Mouse (Mus musculus) embryonic facial prominence, embryonic 13.5 days (tissue): ENCODE data around the gene Melk. TPM values are rescaled to one million over a fixed set of nuclear protein-coding genes. Genes with fewer than 3 reads are reported as not detected.

Source experiments
- ATAC-seq: fragments of 200-750 bp; cut with Nextera tagmentation; 2 replicates; pipeline ENCODE4 v1.8.0; 2017; ENCODE audit warnings: low read depth; ENCODE audit not compliant: insufficient number of reproducible peaks, insufficient read depth, low FRiP score, low TSS enrichment
- H3K27ac ChIP-seq: fragments of 300-500 bp; sonication (generic); 2 replicates; pipeline ENCODE4 v1.5.1; 2015; ENCODE audit warnings: moderate library complexity, mild to moderate bottlenecking, inconsistent platforms
- H3K27me3 ChIP-seq: fragments of 300-500 bp; sonication (generic); 2 replicates; pipeline ENCODE4 v1.6.1; 2015; ENCODE audit warnings: mild to moderate bottlenecking, inconsistent platforms
- H3K36me3 ChIP-seq: fragments of 300-500 bp; sonication (generic); 2 replicates; pipeline ENCODE4 v1.6.1; 2015; ENCODE audit warnings: mild to moderate bottlenecking, inconsistent platforms
- H3K4me1 ChIP-seq: fragments of 300-500 bp; sonication (generic); 2 replicates; pipeline ENCODE4 v1.6.1; 2015; ENCODE audit warnings: inconsistent platforms
- H3K4me2 ChIP-seq: fragments of 300-500 bp; sonication (generic); 2 replicates; pipeline ENCODE4 v1.6.1; 2015; ENCODE audit warnings: moderate library complexity, mild to moderate bottlenecking, inconsistent platforms
- H3K4me3 ChIP-seq: fragments of 300-500 bp; sonication (generic); 2 replicates; pipeline ENCODE4 v1.5.1; 2015; ENCODE audit warnings: mild to moderate bottlenecking, inconsistent platforms
- H3K9ac ChIP-seq: fragments of 300-500 bp; sonication (generic); 2 replicates; pipeline ENCODE4 v1.6.1; 2015; ENCODE audit warnings: mild to moderate bottlenecking, inconsistent platforms
- H3K9me3 ChIP-seq: fragments of 300-500 bp; sonication (generic); 2 replicates; pipeline ENCODE4 v1.6.1; 2016; ENCODE audit warnings: inconsistent platforms
- WGBS: fragments of 180-500 bp; shearing (Covaris S2); methylation state at CpG from one replicate; pipeline ENCODE4 v1.1.7; 2015; ENCODE audit warnings: mixed read lengths; 5-methylcytosine and 5-hydroxymethylcytosine counted together
- polyA plus RNA-seq: library from polyadenylated mRNA; unstranded; fragments of >200 nt; fragmentation: Nextera tagmentation; extraction: Ambion mirVana; gene quantifications from 2 replicates; pipeline ENCODE4 v1.2.1, GENCODE M21; 2015

Gene Melk
- polyA plus RNA-seq, 1 experiment from 2014 or later: 45.1 TPM

DNA sequence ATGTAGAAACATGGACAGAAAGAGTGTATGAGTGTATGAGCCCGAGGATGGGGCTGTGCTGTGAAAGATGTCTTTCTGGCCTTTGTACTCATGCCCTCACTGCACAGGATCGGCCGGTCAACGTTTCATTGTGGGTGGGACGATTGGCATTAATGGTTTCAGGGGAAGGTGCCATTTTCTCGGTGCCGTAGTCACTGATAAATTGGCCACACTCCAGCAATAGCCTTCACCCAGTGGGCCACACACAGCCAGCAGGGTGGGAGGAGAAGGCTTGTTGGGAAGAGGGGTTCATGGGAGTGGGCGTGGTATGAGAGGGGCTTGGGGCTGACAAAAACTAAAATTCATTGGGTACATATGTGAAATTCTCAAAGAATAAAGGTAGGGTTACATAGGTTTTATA lies 34.3 kb downstream of the Melk start:
- Histone ChIP-seq H3K4me2 (no peak overlapping the region), H3K9me3 (no peaks in the 10 kb centered on the region), H3K4me3 (no peak overlapping the region), H3K36me3 (peaks cover 19% of the 10 kb centered on the region), H3K27me3 (no peaks in the 10 kb centered on the region), H3K9ac (no peak overlapping the region), H3K27ac (no peak overlapping the region), H3K4me1 (no peaks in the 10 kb centered on the region)
- no peak for ATAC-seq
- 91% methylated on average over 8 of the region's 8 CpGs for WGBS

- WGBS: 96% methylated on average over 7 of the region's 7 CpGs
- Histone ChIP-seq H3K27ac (no peak overlapping the region), H3K27me3 (no peaks in the 10 kb centered on the region), H3K4me1 (no peaks in the 10 kb centered on the region), H3K36me3 (peaks cover 23% of the 10 kb centered on the region; the same call in 1 of the 2 replicates), H3K4me2 (no peak overlapping the region), H3K4me3 (no peak overlapping the region), H3K9ac (no peak overlapping the region), H3K9me3 (no peaks in the 10 kb centered on the region)
- no peak for ATAC-seq
Measured at GRCm38 (mm10) chr4:44361670-44362069, 61.0 kb downstream of the Melk start.

GRCm38 (mm10) chr4:44363434-44364013 lies 62.8 kb downstream of the Melk start:
- no peak overlapping the region for H3K4me2 ChIP-seq
- H3K4me1 ChIP-seq: no peaks in the 10 kb centered on the region
- no peak overlapping the region for H3K27ac ChIP-seq
- H3K4me3 ChIP-seq: no peak overlapping the region
- H3K9ac ChIP-seq: no peak overlapping the region
- no peaks in the 10 kb centered on the region for H3K27me3 ChIP-seq
- H3K36me3 ChIP-seq: peaks cover 23% of the 10 kb centered on the region; the same call in 1 of the 2 replicates
- 81% methylated on average over 12 of the region's 12 CpGs for WGBS
- no peaks in the 10 kb centered on the region for H3K9me3 ChIP-seq
- ATAC-seq: no peak

GRCm38 (mm10) chr4:44392231-44393216 lies 91.8 kb downstream of the Melk start:
- Histone ChIP-seq H3K4me2 (no peak overlapping the region), H3K4me1 (no peaks in the 10 kb centered on the region), H3K27me3 (no peaks in the 10 kb centered on the region), H3K9me3 (no peaks in the 10 kb centered on the region), H3K9ac (no peak overlapping the region), H3K36me3 (no peaks in the 10 kb centered on the region), H3K4me3 (no peak overlapping the region), H3K27ac (no peak overlapping the region)
- 84% methylated on average over 36 of the region's 37 CpGs for WGBS
- ATAC-seq: no peak

DNA sequence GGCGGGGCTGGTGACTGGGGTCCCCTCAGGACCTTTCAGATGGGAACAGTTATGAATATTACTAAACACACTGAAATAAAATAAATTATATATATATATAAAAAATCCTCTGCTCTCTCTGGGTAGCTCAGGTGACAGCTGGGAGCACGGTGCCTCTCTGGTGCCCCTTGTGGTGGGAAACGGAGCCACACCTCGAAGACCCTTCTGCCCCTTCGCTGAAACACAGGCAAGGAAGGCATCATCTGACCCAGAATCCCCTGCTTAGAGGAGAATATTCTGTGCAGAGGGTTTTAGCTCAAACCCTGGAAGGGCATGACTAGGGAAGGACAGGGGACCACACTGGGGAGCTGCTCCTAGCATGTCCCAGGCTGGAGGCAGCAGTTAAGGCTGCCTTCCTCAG lies 101.9 kb downstream of the Melk start:
- WGBS: 5% methylated on average over 5 of the region's 5 CpGs

DNA sequence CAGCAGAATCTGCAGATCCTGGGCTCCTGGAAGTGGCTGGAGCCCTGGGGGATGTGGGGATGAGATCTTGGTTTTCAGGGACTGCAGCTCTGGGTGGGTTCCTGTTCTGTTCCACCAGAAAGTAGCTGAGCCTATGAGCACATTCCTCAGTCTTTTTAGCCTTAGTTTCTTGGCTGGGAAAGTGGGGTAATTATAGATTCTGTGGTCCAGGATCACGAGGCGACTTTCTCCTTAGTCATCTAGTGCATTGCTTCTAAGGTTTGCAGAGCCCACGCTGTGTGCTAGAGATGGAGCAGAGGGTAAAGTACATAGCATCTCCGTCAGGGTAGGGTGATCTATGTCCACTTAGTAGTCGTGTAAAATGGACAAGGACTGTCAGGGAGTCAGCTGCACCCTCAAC lies 103.8 kb downstream of the Melk start:
- no peak for ATAC-seq
- H3K27ac ChIP-seq: no peak overlapping the region
- no peaks in the 10 kb centered on the region for H3K36me3 ChIP-seq
- H3K4me1 ChIP-seq: 0 out of 2 replicates have a peak, but pooled peaks cover 8% of the 10 kb centered on the region
- H3K4me3 ChIP-seq: no peak overlapping the region
- WGBS: 64% methylated on average over 5 of the region's 5 CpGs
- H3K4me2 ChIP-seq: no peak overlapping the region
- H3K27me3 ChIP-seq: peaks cover 3% of the 10 kb centered on the region; the same call in 1 of the 2 replicates
- no peak overlapping the region for H3K9ac ChIP-seq
- H3K9me3 ChIP-seq: no peaks in the 10 kb centered on the region

More for the DNA sequence above, 101.9 kb downstream of the Melk start:
- Histone ChIP-seq H3K9me3 (no peaks in the 10 kb centered on the region), H3K4me1 (0 out of 2 replicates have a peak, but pooled peaks cover 8% of the 10 kb centered on the region), H3K4me2 (no peak overlapping the region), H3K4me3 (no peak overlapping the region), H3K27me3 (peaks cover 3% of the 10 kb centered on the region; the same call in 1 of the 2 replicates), H3K9ac (no peak overlapping the region), H3K27ac (no peak overlapping the region), H3K36me3 (no peaks in the 10 kb centered on the region)
- no peak for ATAC-seq

Other genes with a start within 250 kb of the Melk start
- gene Gne, start 216.7 kb upstream of the Melk start, polyA plus RNA-seq: 20.2 and 23.6 TPM in 2 replicates
- gene Rnf38, start 67.1 kb upstream of the Melk start, polyA plus RNA-seq: 21.6 and 26.8 TPM in 2 replicates